Mouse (Mus musculus) liver (tissue): Measurements from ENCODE around the gene Myo1d.
"Not testable (repeated sequence)": the region's sequence is repeated elsewhere in the genome, so short reads cannot be mapped to it uniquely, and the experiment has no call there.

Source experiments
- DNase-seq: peaks from one replicate; pipeline ENCODE4 v3.0.0-alpha.2; 2020; ENCODE audit warnings: mixed read lengths

Gene Myo1d

GRCm38 (mm10) chr11:80477341-80478199 lies 302.3 kb downstream of the Myo1d start:
- DNase-seq, result no peak

- DNase-seq, result peak; percentile 92
These were observed 303.3 kb downstream of the Myo1d start, which contains the start of gene Cdk5r1 for GRCm38 (mm10) chr11:80476222-80477189. Gene Cdk5r1 (plus strand): TSS chr11:80477023.

- no peak for DNase-seq
These were observed 304.3 kb downstream of the Myo1d start for GRCm38 (mm10) chr11:80475544-80475943.

GRCm38 (mm10) chr11:80474846-80475245 lies 305.0 kb downstream of the Myo1d start:
- no peak for DNase-seq

GRCm38 (mm10) chr11:80474175-80474691 lies 305.6 kb downstream of the Myo1d start:
- DNase-seq, result no peak

- DNase-seq, result no peak
These were observed 307.8 kb downstream of the Myo1d start for GRCm38 (mm10) chr11:80471836-80472605.

- DNase-seq, result not testable (repeated sequence)
These were observed 316.2 kb downstream of the Myo1d start for GRCm38 (mm10) chr11:80463605-80464130.

GRCm38 (mm10) chr11:80453198-80453597 lies 326.6 kb downstream of the Myo1d start:
- DNase-seq, result no peak

GRCm38 (mm10) chr11:80452242-80452641 lies 327.6 kb downstream of the Myo1d start:
- no peak for DNase-seq

GRCm38 (mm10) chr11:80449859-80450258 lies 330.0 kb downstream of the Myo1d start:
- no peak for DNase-seq

GRCm38 (mm10) chr11:80446916-80447315 lies 332.9 kb downstream of the Myo1d start:
- DNase-seq, result no peak
